ENCODE assay signal across 9 mouse cellular contexts in the genomic region with DNA sequence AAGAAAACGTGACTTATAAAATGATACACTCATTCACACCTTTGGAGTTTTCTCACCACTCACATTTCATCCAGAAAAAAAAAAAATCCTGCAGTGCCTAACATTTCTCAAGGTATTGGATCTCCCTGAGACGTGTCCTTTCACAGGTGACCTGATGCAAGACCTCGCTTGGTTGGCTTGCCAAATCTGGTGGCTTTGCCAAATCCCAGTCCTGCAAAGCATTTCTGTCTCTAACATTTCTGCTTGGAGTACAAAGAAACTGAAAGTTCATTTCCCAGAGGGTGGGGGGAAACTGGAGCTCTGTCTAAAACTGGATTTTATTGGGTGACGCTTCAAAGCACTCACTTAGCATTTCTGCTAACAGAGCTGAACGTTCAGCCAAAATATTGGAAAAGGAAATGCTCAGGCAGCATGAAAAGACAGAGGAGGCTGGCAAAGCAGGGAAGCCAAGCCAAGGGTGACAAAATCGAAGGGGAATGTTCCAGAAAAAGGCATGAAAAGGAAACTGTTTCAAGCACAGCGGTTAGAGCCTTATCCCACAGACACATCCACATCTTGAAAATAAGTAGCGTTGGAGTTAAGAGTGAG.
DNase-seq lines count a peak whose midpoint lies in the region; ATAC-seq lines count a peak whose summit lies in the region.
"Had no signal": no experiment of that assay in that cellular context is flagged by ENCODE, and none has a peak within 500 bp of the region (broad histone marks: within the 10 kb centered on the region; RNA-seq: fewer than 3 reads in every experiment).

No protein-coding gene starts in this region.

- peak; percentile 14 for DNase-seq in gastrocnemius, postnatal 25 days
- DNase-seq in gastrocnemius, postnatal 4 days (ENCODE audit: low spot score in 2 of 2), result no peak
- DNase-seq in right cerebral cortex, adult 18-20 months, result peak; percentile 18
- no peak for DNase-seq in right cerebral cortex, postnatal 4 days
- DNase-seq in frontal cortex, postnatal 14 days (ENCODE audit: low spot score in 2 of 2), result peak; percentile 4 to 13
- DNase-seq in skeletal muscle tissue, adult 2 months (ENCODE audit: low read depth, low spot score), result peak; percentile 2
- no peak for DNase-seq in heart, adult 9 months (ENCODE audit: low spot score in 2 of 2)
- DNase-seq: heart, adult 2 months had no signal

- ATAC-seq in megakaryocyte-erythroid progenitor cell, adult 5-6 weeks (replicated peaks; ENCODE audit: low FRiP score, low TSS enrichment, poor library complexity, severe bottlenecking), result no peak

Comparison
In these comparisons a context has a peak if more than half of its experiments do, and no peak if none do; other contexts are left out.
1. DNase-seq: peak in gastrocnemius, postnatal 25 days (single experiment), right cerebral cortex, adult 18-20 months (single experiment), frontal cortex, postnatal 14 days (2 of 2) and skeletal muscle tissue, adult 2 months (single experiment); none in gastrocnemius, postnatal 4 days (0 of 2), right cerebral cortex, postnatal 4 days (single experiment) and heart, adult 9 months (0 of 2).